Mouse (Mus musculus): ENCODE results near the gene Frmd8. TPM values are rescaled to one million over a fixed set of nuclear protein-coding genes. Genes with fewer than 3 reads are reported as not detected.

The Frmd8 gene
- total and polyA plus RNA-seq, 2 experiments, result 5.2 to 14.2 TPM

- H3K36me3 ChIP-seq (ENCODE audit: control insufficient read depth, insufficient read depth, low read length), result no peaks in the 10 kb centered on the region
- DNase-seq (ENCODE audit: extremely low read depth, low read depth, low spot score), result peak; percentile 76
- H3K4me3 ChIP-seq (ENCODE audit: insufficient read depth, low read depth, low read length), result no peak overlapping the region; the same call in 1 of the 2 replicates
- 22% methylated on average over 12 of the region's 12 CpGs for WGBS
- H3K9ac ChIP-seq (ENCODE audit: low read depth, low read length), result peak overlapping the region; percentile 60
- peak overlapping the region; percentile 63 for H3K27ac ChIP-seq (replicated peaks; ENCODE audit: insufficient read depth, low read depth, low read length)
- H3K27me3 ChIP-seq (ENCODE audit: control insufficient read depth, insufficient read depth, low read length), result no peaks in the 10 kb centered on the region
- TF ChIP-seq POLR2A (IDR thresholded peaks at IDR 0.05; ENCODE audit: extremely low read depth, insufficient read depth, low read length) (0 out of 2 replicates have a peak, but pooled peaks have one; percentile 35), CTCF (IDR thresholded peaks at IDR 0.05; ENCODE audit: low read depth, low read length) (no peak)
- H3K4me1 ChIP-seq (ENCODE audit: control insufficient read depth, insufficient read depth, low read length), result peaks cover 23% of the 10 kb centered on the region
- 0 out of 2 replicates have a peak, but pooled peaks cover under 1% of the 10 kb centered on the region for H3K79me2 ChIP-seq (ENCODE audit: control insufficient read depth, insufficient read depth, low read length)
Observed at GRCm38 (mm10) chr19:5838136-5838891, 36.8 kb downstream of the Frmd8 start.

GRCm38 (mm10) chr19:5837606-5838005, 37.5 kb downstream of the Frmd8 start:
- WGBS, result 3% methylated on average over 8 of the region's 8 CpGs

GRCm38 (mm10) chr19:5836941-5837572, 38.0 kb downstream of the Frmd8 start:
- H3K4me3 ChIP-seq (ENCODE audit: insufficient read depth, low read depth, low read length), result no peak overlapping the region; the same call in 1 of the 2 replicates
- no peaks in the 10 kb centered on the region for H3K36me3 ChIP-seq (ENCODE audit: control insufficient read depth, insufficient read depth, low read length)
- no peaks in the 10 kb centered on the region for H3K79me2 ChIP-seq (ENCODE audit: control insufficient read depth, insufficient read depth, low read length)
- TF ChIP-seq CTCF (IDR thresholded peaks at IDR 0.05; ENCODE audit: low read depth, low read length) (peak; percentile 20; the same call in 1 of the 2 replicates), POLR2A (IDR thresholded peaks at IDR 0.05; ENCODE audit: extremely low read depth, insufficient read depth, low read length) (peak; percentile 36; the same call in 1 of the 2 replicates)
- peaks cover 23% of the 10 kb centered on the region for H3K4me1 ChIP-seq (ENCODE audit: control insufficient read depth, insufficient read depth, low read length)
- H3K9ac ChIP-seq (ENCODE audit: low read depth, low read length), result peak overlapping the region; percentile 55
- H3K27ac ChIP-seq (replicated peaks; ENCODE audit: insufficient read depth, low read depth, low read length), result peak overlapping the region; percentile 23
- H3K27me3 ChIP-seq (ENCODE audit: control insufficient read depth, insufficient read depth, low read length), result no peaks in the 10 kb centered on the region
- DNase-seq (ENCODE audit: extremely low read depth, low read depth, low spot score), result peak; percentile 75
- 16% methylated on average over 10 of the region's 10 CpGs for WGBS

More at GRCm38 (mm10) chr19:5837606-5838005, 37.5 kb downstream of the Frmd8 start:
- H3K27ac ChIP-seq (replicated peaks; ENCODE audit: insufficient read depth, low read depth, low read length), result peak overlapping the region; percentile 23
- H3K36me3 ChIP-seq (ENCODE audit: control insufficient read depth, insufficient read depth, low read length), result no peaks in the 10 kb centered on the region
- H3K79me2 ChIP-seq (ENCODE audit: control insufficient read depth, insufficient read depth, low read length), result no peaks in the 10 kb centered on the region
- H3K9ac ChIP-seq (ENCODE audit: low read depth, low read length), result no peak overlapping the region
- H3K4me3 ChIP-seq (ENCODE audit: insufficient read depth, low read depth, low read length), result no peak overlapping the region
- peak; percentile 77 for DNase-seq (ENCODE audit: extremely low read depth, low read depth, low spot score)
- peaks cover 23% of the 10 kb centered on the region for H3K4me1 ChIP-seq (ENCODE audit: control insufficient read depth, insufficient read depth, low read length)
- peak; percentile 47; the same call in 1 of the 2 replicates for TF ChIP-seq POLR2A (IDR thresholded peaks at IDR 0.05; ENCODE audit: extremely low read depth, insufficient read depth, low read length)
- TF ChIP-seq CTCF (IDR thresholded peaks at IDR 0.05; ENCODE audit: low read depth, low read length), result peak; percentile 2; the same call in 1 of the 2 replicates
- H3K27me3 ChIP-seq (ENCODE audit: control insufficient read depth, insufficient read depth, low read length), result no peaks in the 10 kb centered on the region

- Histone ChIP-seq H3K9ac (ENCODE audit: low read depth, low read length) (peak overlapping the region; percentile 54), H3K27me3 (ENCODE audit: control insufficient read depth, insufficient read depth, low read length) (no peaks in the 10 kb centered on the region), H3K4me1 (ENCODE audit: control insufficient read depth, insufficient read depth, low read length) (peaks cover 30% of the 10 kb centered on the region), H3K79me2 (ENCODE audit: control insufficient read depth, insufficient read depth, low read length) (no peaks in the 10 kb centered on the region), H3K27ac (replicated peaks; ENCODE audit: insufficient read depth, low read depth, low read length) (peak overlapping the region; percentile 57), H3K4me3 (ENCODE audit: insufficient read depth, low read depth, low read length) (no peak overlapping the region; the same call in 1 of the 2 replicates), H3K36me3 (ENCODE audit: control insufficient read depth, insufficient read depth, low read length) (no peaks in the 10 kb centered on the region)
- peak; percentile 82 for DNase-seq (ENCODE audit: extremely low read depth, low read depth, low spot score)
- 21% methylated on average over 8 of the region's 8 CpGs for WGBS
- TF ChIP-seq POLR2A (IDR thresholded peaks at IDR 0.05; ENCODE audit: extremely low read depth, insufficient read depth, low read length) (0 out of 2 replicates have a peak, but pooled peaks have one; percentile 38), CTCF (IDR thresholded peaks at IDR 0.05; ENCODE audit: low read depth, low read length) (no peak)
Observed at GRCm38 (mm10) chr19:5835922-5836430, 39.1 kb downstream of the Frmd8 start.

- H3K27me3 ChIP-seq (ENCODE audit: control insufficient read depth, insufficient read depth, low read length), result no peaks in the 10 kb centered on the region
- peak; percentile 74 for DNase-seq (ENCODE audit: extremely low read depth, low read depth, low spot score)
- no peak overlapping the region; the same call in 1 of the 2 replicates for H3K4me3 ChIP-seq (ENCODE audit: insufficient read depth, low read depth, low read length)
- peak overlapping the region; percentile 57 for H3K27ac ChIP-seq (replicated peaks; ENCODE audit: insufficient read depth, low read depth, low read length)
- peak overlapping the region; percentile 54 for H3K9ac ChIP-seq (ENCODE audit: low read depth, low read length)
- 26% methylated on average over 10 of the region's 10 CpGs for WGBS
- 0 out of 2 replicates have a peak, but pooled peaks cover 3% of the 10 kb centered on the region for H3K36me3 ChIP-seq (ENCODE audit: control insufficient read depth, insufficient read depth, low read length)
- peaks cover 34% of the 10 kb centered on the region for H3K4me1 ChIP-seq (ENCODE audit: control insufficient read depth, insufficient read depth, low read length)
- no peaks in the 10 kb centered on the region for H3K79me2 ChIP-seq (ENCODE audit: control insufficient read depth, insufficient read depth, low read length)
- TF ChIP-seq CTCF (IDR thresholded peaks at IDR 0.05; ENCODE audit: low read depth, low read length) (peak; percentile 1; the same call in 1 of the 2 replicates), POLR2A (IDR thresholded peaks at IDR 0.05; ENCODE audit: extremely low read depth, insufficient read depth, low read length) (0 out of 2 replicates have a peak, but pooled peaks have one; percentile 7)
Observed at GRCm38 (mm10) chr19:5835054-5835921, 39.8 kb downstream of the Frmd8 start.

Measured in liver, adult 2 months (tissue).